Mouse (Mus musculus): ENCODE results near the gene Wasf1. TPM values are rescaled to one million over a fixed set of nuclear protein-coding genes. Genes with fewer than 3 reads are reported as not detected.
A peak's percentile ranks its signal among the peaks of the same experiment; 100 is the strongest.

The Wasf1 gene
- total and polyA plus RNA-seq, 2 experiments from 2014 or later = 25.7 to 104 TPM

DNA sequence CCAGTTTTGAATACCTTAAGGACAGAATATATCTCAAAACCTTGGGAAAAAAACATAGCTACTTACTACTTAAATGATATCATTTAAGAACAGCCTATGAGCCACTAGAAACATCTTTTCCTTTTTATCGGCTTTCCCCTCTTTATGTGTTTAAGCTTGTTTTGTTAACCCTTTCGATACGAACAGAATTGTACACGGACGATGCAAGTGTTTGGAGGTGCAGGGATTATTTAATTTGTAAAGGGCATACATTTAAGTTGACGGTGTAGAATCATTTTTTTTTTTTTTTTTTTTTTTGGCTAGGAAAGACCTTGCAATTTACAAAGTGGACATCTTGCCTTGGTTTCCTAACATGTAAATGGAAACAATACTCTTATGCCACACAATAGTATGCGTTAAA is 2.2 kb downstream of the Wasf1 start:
- Histone ChIP-seq H3K36me3 (ENCODE audit: insufficient read depth, low read length) (no peaks in the 10 kb centered on the region), H3K9ac (replicated peaks; ENCODE audit: low read length) (0 out of 2 replicates have a peak overlapping the region, but pooled peaks have one; percentile 21), H3K4me2 (ENCODE audit: low read depth, low read length) (peak overlapping the region; percentile 74), H3K27me3 (ENCODE audit: insufficient read depth, low read length) (no peaks in the 10 kb centered on the region), H3K4me3 (ENCODE audit: low read length) (peak overlapping the region; percentile 30), H3K4me1 (ENCODE audit: insufficient read depth, low read length) (peaks cover 5% of the 10 kb centered on the region; the same call in 1 of the 2 replicates), H3K27ac (no peak overlapping the region), H3K9me3 (ENCODE audit: low read length) (no peaks in the 10 kb centered on the region)
- DNase-seq (ENCODE audit: low spot score) (no peak), ATAC-seq (no peak)
- TF ChIP-seq CTCF (IDR thresholded peaks at IDR 0.05; ENCODE audit: low read depth) = no peak
- WGBS = 43% methylated on average over 7 of the region's 7 CpGs

DNA sequence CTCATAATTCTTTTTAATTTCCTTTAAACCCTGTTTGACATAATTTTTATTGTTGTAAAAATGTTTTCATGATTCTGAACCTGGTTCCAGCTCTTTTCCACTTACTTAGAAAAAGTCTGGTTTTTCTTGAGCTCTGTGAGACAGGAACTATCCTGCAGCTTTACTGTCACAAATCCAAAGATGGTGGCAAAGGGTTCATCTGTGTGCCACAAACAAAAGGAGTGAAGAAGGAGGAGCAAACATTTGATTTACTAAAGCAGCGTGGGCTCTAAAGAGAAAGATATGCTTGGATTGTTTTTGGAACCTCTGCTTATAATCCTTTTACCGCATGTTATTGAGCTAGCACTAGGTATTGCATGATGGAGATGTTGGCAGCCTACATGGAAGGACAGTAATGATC is 4.0 kb downstream of the Wasf1 start:
- H3K27ac ChIP-seq = no peak overlapping the region
- no peak for ATAC-seq
- H3K4me2 ChIP-seq (ENCODE audit: low read depth, low read length) = 0 out of 2 replicates have a peak overlapping the region, but pooled peaks have one; percentile 18
- no peak overlapping the region for H3K9ac ChIP-seq (replicated peaks; ENCODE audit: low read length)
- no peaks in the 10 kb centered on the region for H3K9me3 ChIP-seq (ENCODE audit: low read length)
- no peaks in the 10 kb centered on the region for H3K27me3 ChIP-seq (ENCODE audit: insufficient read depth, low read length)
- no peak overlapping the region for H3K4me3 ChIP-seq (ENCODE audit: low read length)
- no peaks in the 10 kb centered on the region for H3K4me1 ChIP-seq (ENCODE audit: insufficient read depth, low read length)
- WGBS = 39% methylated on average over 2 of the region's 2 CpGs
- TF ChIP-seq CTCF (IDR thresholded peaks at IDR 0.05; ENCODE audit: low read depth) = no peak
- no peak for DNase-seq (ENCODE audit: low spot score)
- H3K36me3 ChIP-seq (ENCODE audit: insufficient read depth, low read length) = no peaks in the 10 kb centered on the region

DNA sequence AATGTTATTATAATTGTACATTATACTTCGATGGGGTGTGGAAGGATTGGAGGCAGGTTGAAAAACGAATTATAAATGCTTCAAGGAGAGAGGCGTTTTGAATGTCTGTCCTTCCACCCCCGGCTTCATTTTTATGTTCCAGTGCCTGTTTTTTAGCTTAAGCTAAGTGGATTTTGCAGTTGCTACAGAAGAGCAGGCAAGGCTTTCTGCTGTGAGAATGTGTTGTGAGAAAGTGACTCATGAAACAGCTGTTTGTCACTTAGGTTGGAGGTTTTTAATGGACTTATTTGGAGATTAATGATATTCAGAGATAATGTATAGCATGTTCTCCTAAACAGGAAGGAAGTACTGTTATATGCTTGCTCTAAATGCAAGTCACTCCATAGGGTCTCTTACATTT is 5.9 kb downstream of the Wasf1 start:
- no peaks in the 10 kb centered on the region for H3K27me3 ChIP-seq (ENCODE audit: insufficient read depth, low read length)
- DNase-seq (ENCODE audit: low spot score) = no peak
- no peak for TF ChIP-seq CTCF (IDR thresholded peaks at IDR 0.05; ENCODE audit: low read depth)
- no peaks in the 10 kb centered on the region for H3K36me3 ChIP-seq (ENCODE audit: insufficient read depth, low read length)
- no peaks in the 10 kb centered on the region for H3K4me1 ChIP-seq (ENCODE audit: insufficient read depth, low read length)
- H3K4me2 ChIP-seq (ENCODE audit: low read depth, low read length) = no peak overlapping the region
- no peak overlapping the region for H3K9ac ChIP-seq (replicated peaks; ENCODE audit: low read length)
- no peak overlapping the region for H3K27ac ChIP-seq
- no peak for ATAC-seq
- H3K9me3 ChIP-seq (ENCODE audit: low read length) = no peaks in the 10 kb centered on the region
- WGBS = 83% methylated on average over 4 of the region's 4 CpGs
- no peak overlapping the region for H3K4me3 ChIP-seq (ENCODE audit: low read length)

DNA sequence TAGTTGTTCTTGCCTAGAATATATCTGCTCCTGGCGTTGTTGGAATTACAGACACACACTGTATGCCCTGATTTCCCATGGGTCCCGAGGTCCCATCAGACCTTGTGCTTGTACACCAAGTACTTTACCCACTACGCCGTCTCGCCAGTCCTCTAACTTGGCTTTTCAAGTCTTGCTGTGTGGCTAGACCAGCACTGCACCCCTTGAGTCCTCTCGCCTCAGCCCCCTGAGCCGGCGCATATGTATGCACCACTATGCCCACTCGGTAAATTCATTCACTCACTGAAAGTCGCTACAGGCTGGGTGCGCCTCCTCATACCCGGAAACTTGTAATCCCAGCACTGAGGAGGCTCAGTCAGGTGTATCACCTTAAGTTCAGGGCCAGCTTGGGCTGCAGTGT is 12.5 kb downstream of the Wasf1 start:
- ATAC-seq (no peak), DNase-seq (ENCODE audit: low spot score) (no peak)
- H3K36me3 ChIP-seq (ENCODE audit: insufficient read depth, low read length) = no peaks in the 10 kb centered on the region
- no peak overlapping the region for H3K4me3 ChIP-seq (ENCODE audit: low read length)
- H3K9ac ChIP-seq (replicated peaks; ENCODE audit: low read length) = no peak overlapping the region
- H3K4me1 ChIP-seq (ENCODE audit: insufficient read depth, low read length) = no peaks in the 10 kb centered on the region
- H3K27me3 ChIP-seq (ENCODE audit: insufficient read depth, low read length) = no peaks in the 10 kb centered on the region
- H3K27ac ChIP-seq = no peak overlapping the region
- TF ChIP-seq CTCF (IDR thresholded peaks at IDR 0.05; ENCODE audit: low read depth) = no peak
- WGBS = 87% methylated on average over 12 of the region's 12 CpGs
- H3K4me2 ChIP-seq (ENCODE audit: low read depth, low read length) = no peak overlapping the region
- H3K9me3 ChIP-seq (ENCODE audit: low read length) = no peaks in the 10 kb centered on the region

DNA sequence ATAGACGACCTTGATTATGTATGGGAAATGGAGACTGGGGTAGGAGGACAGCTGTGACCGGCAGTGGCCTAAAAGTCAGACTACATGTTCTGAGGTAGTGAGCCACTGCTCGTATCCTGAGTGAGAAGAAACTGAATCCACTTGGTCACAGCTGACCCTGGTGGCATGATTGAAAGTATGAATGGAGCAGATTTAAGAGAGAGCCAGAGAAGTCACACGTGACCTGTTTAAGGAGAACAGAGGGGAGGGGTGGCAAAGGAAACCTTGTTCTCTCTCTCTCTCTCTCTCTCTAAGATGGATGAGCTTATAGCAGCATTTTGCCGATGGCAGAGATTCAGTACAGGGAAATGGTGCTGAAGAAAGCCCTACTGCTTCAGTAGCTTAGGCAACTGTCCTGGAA is 13.4 kb downstream of the Wasf1 start:
- no peak for TF ChIP-seq CTCF (IDR thresholded peaks at IDR 0.05; ENCODE audit: low read depth)
- Histone ChIP-seq H3K4me2 (ENCODE audit: low read depth, low read length) (no peak overlapping the region), H3K27ac (0 out of 2 replicates have a peak overlapping the region, but pooled peaks have one; percentile 0), H3K4me1 (ENCODE audit: insufficient read depth, low read length) (no peaks in the 10 kb centered on the region), H3K27me3 (ENCODE audit: insufficient read depth, low read length) (no peaks in the 10 kb centered on the region), H3K4me3 (ENCODE audit: low read length) (no peak overlapping the region), H3K9me3 (ENCODE audit: low read length) (no peaks in the 10 kb centered on the region), H3K36me3 (ENCODE audit: insufficient read depth, low read length) (no peaks in the 10 kb centered on the region), H3K9ac (replicated peaks; ENCODE audit: low read length) (no peak overlapping the region)
- no peak for DNase-seq (ENCODE audit: low spot score)
- WGBS = 25% methylated on average over 5 of the region's 5 CpGs
- no peak for ATAC-seq

DNA sequence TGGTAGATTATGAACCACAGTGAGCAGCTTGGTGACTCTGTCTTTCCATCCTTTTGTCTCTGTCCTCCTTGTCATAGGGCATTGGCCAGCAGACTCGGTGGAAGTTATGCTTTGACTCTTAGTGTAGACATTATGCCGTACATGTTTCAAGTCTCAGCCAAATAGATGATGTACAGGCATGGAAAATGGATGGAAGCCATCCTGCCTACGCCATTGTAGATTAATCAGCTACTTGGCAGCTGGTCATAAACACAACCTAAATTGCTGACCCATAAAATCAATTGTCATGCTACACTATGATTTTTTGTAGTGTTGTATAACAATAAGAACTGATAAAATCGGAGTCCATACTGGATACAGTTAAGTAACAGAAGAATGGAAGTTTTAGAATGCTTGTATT is 18.5 kb downstream of the Wasf1 start:
- Histone ChIP-seq H3K9ac (replicated peaks; ENCODE audit: low read length) (no peak overlapping the region), H3K4me2 (ENCODE audit: low read depth, low read length) (no peak overlapping the region), H3K4me3 (ENCODE audit: low read length) (no peak overlapping the region), H3K36me3 (ENCODE audit: insufficient read depth, low read length) (no peaks in the 10 kb centered on the region), H3K27ac (no peak overlapping the region), H3K27me3 (ENCODE audit: insufficient read depth, low read length) (no peaks in the 10 kb centered on the region), H3K9me3 (ENCODE audit: low read length) (no peaks in the 10 kb centered on the region), H3K4me1 (ENCODE audit: insufficient read depth, low read length) (no peaks in the 10 kb centered on the region)
- DNase-seq (ENCODE audit: low spot score) = no peak
- 45% methylated on average over 4 of the region's 4 CpGs for WGBS
- no peak for TF ChIP-seq CTCF (IDR thresholded peaks at IDR 0.05; ENCODE audit: low read depth)
- no peak for ATAC-seq

DNA sequence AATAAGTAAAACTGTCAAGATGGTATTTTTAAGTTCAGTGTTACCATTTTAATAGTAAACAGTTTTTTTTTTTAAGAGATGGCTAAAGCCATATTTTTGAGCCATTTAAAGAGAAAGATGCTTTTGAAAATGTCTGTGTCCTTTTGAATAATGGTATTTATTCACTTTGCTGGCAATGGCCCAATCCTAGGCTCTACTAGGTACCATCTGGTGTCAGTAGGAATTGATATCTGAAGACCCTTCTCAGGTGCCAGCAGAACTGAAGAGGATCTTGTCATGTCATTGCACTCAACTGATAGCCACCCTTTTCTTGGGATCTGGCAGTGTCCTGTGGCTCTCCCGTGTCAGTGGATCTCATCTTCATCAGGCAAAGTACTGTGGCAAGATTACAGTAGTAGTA is 22.9 kb downstream of the Wasf1 start:
- DNase-seq (ENCODE audit: low spot score) (peak; percentile 28), ATAC-seq (no peak)
- 65% methylated on average over 1 of the region's 1 CpGs for WGBS
- Histone ChIP-seq H3K4me3 (ENCODE audit: low read length) (no peak overlapping the region), H3K4me2 (ENCODE audit: low read depth, low read length) (no peak overlapping the region), H3K9me3 (ENCODE audit: low read length) (no peaks in the 10 kb centered on the region), H3K36me3 (ENCODE audit: insufficient read depth, low read length) (no peaks in the 10 kb centered on the region), H3K4me1 (ENCODE audit: insufficient read depth, low read length) (no peaks in the 10 kb centered on the region), H3K27ac (no peak overlapping the region), H3K9ac (replicated peaks; ENCODE audit: low read length) (no peak overlapping the region), H3K27me3 (ENCODE audit: insufficient read depth, low read length) (no peaks in the 10 kb centered on the region)
- TF ChIP-seq CTCF (IDR thresholded peaks at IDR 0.05; ENCODE audit: low read depth) = no peak

Measured in hindbrain, postnatal 0 days (tissue).